Mouse (Mus musculus): ENCODE data around the gene Wipf1.

The Wipf1 gene

DNA sequence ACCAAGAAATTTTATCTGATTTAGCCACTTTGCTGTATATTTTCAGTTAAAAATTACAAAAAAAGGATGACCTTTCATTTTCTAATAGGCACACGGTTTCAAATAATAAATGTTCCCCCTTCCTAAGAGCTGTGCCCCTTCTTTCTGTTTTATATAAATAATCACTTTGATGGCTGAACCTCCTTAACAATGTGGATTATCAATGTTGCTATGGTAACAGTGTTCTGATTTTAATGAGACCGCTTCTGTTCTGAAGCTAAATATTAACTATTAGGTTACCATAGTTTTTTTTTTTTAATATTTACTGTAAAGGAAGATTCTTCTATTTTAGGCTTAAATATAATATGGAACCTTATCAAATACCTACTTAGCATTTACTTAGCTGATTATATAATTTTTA is 89.2 kb downstream of the Wipf1 start:
- no peak for DNase-seq (ENCODE audit: low read depth, low spot score)

DNA sequence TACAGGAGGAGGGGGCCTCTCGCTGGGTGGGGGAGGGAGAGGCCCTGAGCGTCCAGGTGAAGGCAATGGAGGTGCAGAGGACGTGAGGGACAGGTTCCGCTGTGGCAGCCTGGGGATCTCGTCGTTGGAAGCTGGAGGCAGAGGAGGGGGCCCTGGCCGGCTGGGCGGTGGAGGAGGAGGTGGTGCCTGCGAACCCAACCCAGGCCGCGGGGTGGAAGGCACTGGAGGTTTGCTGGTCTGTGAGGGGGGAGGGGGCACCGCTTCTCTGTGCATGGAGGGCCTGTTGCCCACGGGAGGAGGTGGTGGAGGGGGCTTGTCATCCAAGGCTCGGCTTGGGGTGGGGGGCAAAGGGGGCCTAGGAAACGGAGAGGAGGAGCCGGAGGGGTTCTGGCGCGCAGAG is 92.6 kb downstream of the Wipf1 start:
- DNase-seq (ENCODE audit: low read depth, low spot score): no peak

DNA sequence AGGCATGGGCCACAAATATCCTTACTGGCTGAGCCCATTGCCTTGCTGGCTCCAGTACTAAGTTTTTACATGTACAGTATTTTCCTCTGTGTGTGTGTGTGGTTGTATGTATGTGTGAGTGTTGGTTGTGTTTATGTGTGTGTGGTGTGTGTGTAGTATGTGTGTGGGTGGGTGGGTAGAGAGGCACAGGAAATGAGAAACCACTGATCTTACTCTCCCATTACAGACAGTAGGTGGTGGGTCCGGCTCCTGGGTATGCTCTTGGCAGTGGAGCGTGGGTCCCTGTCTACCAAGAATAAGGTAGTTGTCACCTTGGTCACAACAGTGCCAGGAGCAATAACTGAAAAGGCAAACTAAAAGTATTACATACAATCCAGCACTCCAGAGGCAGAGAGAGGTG is 93.7 kb downstream of the Wipf1 start:
- no peak for DNase-seq (ENCODE audit: low read depth, low spot score)

DNA sequence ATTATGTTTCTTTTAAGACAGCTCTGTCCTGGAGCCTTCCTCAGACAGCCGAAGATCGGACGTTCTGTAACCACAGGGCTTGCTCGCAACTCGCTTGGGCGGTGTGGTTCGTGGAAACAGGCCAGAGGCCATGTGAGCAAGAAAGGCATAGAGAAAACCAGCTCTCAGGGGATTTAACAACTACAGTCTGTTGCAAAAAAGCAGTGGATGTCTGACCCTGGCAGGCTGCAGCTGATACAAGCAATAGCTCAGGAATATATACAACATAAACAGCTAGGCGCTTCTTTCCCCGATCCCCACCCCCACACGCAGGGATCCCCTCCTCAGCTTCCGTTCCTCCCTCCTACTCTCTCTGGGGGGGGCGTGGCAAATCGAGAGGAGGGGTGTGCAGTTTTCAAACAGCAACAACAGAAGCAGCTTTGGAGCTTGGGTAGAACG is 97.6 kb downstream of the Wipf1 start:
- peak; percentile 53 for DNase-seq (ENCODE audit: low read depth, low spot score)

DNA sequence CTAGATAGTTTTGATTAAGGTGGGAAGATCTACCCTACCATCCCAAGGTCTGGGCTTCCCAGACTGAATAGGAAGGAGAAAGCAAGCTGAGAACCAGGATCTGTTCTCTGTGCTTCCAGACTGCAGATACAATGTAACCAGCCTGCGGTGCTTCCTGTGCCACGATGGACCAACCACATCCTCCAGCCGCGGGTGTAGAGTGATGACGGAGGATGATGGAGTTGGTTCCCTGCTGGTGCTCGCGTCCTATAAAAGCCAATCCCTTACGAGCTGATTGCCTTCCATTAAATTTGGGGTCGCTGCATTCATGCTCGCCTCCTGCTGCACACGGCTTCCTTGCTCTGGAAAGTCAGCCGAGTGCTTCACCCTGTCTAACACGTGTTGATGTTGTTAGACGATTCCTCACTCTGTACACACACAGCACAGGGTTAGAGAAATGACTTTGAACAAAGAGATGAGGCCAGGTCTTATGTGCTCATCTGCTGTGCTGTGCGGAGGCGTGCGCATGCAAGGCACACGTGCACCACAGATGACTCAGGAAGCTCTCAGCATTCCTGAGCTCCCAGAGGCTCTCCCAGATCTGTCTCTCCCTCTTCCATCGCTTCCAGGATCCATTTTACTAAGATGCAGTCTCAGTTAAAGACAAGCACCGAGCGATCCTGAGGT is 100.6 kb downstream of the Wipf1 start:
- DNase-seq (ENCODE audit: low read depth, low spot score): peak; percentile 79

DNA sequence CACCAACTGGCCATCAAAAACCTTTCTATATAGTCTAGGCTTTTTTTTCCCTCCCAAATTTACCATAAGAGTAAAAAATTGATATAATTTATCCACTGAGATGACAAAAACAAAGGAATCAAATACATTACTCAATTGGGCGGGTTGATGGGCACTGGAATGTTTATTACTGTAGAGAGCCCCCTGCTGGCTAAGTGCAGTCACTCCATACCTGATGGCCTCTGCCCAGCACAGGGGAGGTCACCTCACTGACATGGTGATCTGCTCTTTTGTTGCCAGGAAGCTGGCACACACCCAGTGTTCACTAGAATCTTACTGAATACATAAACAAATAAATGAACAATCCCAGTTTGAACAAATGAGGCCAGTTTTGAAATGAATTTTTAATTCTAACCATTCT is 102.2 kb downstream of the Wipf1 start:
- no peak for DNase-seq (ENCODE audit: low read depth, low spot score)

DNA sequence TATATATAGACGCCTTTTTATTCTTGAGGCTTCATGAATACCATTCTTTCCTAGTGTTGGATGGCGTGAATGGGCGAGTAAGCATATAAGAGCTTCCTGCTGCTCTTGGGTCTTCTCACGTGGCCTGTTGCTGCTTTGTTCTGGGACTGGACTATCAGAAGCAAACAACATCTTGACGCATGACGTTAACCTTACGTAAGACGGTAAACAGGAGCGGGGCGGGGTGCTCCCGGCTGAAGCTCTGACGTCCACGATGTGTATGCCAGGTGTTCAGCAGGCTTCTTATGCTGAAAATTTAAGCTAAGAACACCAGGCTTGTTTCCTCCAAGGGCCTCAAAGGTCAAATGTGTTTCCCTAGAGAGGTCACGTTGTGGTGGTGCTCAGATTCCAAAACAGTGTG is 103.7 kb downstream of the Wipf1 start:
- DNase-seq (ENCODE audit: low read depth, low spot score): no peak

DNA sequence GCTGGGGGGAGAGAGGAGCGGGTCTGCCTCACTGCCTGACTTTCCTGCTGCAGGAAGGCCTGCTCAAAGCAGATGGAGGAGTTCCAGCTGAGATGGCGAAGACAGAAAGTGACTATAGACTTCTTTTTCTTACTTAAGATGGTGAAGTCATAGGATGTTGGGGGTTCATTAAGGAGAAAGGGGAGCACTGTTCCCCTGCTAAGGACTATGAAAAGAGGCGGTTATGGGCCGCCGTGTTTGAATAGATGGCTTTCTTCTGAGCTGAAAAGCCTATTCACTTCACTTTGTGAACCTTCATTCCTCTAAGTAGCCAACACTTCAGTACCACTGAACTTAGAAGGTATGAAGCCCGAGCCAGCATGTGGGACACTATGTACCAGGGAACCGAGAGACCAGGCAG is 109.8 kb downstream of the Wipf1 start:
- DNase-seq (ENCODE audit: low read depth, low spot score): no peak

DNA sequence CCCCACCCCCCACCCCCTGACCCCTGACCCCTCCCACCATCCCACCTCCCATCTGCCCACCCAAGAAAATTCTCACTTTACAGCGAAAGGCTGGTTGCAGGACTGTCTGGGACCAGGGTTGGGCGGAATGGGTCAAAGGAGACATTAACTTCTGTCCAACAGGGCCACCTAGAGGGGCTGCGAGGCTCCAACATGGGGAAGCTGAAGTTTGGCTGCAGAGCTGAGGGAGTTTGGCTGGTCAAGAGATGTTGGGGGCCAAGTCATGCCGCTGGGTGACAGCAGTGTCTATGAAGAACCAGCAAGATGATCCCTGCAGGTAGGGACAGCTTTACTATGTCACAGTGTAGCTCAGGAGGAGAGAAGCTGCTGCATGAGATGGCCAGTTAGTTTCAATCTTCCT is 110.2 kb downstream of the Wipf1 start:
- DNase-seq (ENCODE audit: low read depth, low spot score): peak; percentile 22

DNA sequence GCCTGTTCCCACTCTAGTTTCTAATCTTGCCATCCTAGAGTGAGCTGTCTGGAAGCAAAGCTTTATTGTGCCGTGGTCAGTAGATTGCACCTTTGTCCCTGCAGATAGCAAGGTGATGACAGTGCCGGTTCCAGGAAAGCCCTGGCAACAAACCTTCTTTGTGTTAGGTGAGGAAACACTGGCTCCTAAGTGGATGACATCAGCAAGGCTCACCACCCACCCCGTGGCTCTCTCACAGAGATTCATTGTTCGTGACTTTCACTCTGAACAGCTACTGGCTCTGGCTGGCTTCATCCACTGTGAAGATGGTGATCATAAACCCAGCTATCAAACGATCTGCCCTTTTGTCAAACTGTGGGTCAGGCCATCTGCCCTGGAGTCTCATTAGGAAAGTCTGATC is 113.6 kb downstream of the Wipf1 start:
- DNase-seq (ENCODE audit: low read depth, low spot score): no peak

DNA sequence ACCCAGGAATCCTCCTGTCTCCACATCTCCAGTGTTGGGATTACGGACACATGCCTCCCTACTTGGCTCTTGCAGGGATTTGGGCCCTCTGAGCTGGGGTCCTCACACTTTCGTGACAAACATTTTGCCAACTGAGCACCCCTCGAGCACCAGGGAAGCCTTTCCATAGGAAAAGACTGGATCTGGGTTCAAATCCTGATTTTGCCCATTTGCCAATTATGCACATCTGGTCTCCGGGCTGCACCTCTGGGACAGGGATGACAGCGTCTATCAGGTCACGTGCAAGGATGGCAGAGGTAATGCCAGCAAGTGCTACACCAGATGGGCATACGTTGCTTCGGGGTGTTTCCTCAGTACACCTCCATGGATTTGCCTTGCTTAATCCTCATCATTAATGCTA is 119.5 kb downstream of the Wipf1 start:
- no peak for DNase-seq (ENCODE audit: low read depth, low spot score)

DNA sequence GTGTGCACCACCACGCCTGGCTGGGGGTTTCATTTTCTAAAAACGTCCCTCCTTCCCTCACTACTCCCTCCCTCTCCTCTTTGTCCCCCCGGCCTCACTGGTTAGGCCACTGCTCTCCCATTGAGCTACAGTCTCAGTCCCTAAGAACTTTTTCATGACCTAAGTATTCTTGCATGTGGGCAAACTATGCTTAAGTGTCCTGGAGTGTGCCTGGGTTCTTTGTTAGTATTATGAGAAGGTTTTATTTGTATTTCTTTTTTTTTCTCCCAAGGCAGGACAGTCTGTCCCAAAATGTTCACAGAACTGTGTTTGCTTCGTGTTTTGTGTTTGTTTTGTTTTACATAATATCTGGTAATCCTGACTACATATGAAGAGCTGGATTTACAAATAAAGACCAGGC is 121.9 kb downstream of the Wipf1 start:
- no peak for DNase-seq (ENCODE audit: low read depth, low spot score)

DNA sequence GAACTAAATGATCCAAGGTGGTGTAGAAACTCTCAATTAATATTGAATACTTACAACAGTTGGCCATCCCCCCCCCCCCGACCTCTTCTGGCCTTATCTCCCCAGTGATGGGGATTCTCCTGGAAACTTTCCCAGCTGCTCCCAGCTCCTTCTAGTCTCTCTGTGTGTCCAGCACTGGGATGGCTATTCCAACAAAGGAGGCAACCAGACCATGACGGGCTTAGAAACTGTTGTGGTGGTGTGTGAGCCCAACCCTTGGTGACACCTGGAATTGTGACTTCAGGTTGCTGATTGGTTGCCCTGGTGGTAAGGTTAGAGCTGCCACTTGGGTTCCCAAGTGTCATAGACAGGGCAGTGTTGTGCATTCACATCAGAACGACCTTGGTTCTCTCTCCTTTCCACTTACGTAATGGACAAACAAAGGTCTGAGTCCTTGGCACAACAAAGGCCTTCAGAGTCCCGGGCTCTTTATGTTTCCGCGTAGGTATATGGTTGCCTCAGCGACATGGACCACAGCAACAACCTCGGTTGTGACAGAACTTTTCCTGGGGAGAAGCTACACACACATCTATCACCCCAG is 123.1 kb downstream of the Wipf1 start:
- no peak for DNase-seq (ENCODE audit: low read depth, low spot score)

DNA sequence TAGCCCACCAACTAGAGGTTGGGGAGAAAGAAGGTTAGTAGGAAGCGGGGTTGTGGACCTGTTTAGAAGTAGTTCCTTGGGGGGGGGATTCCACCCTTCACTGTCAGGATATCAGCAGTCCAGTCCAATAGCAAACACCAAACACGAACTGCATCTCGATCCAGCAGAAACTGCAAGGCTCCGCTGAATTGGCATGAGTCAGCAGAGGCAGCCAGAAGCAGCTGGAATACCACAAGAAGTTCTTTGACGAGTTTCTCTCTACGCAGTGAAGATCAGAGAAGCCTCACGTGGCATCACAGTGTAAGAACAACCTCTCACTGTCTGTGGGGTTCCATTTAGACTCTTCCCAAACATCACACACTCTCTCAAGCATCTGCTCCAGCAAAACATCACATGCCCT is 124.6 kb downstream of the Wipf1 start:
- no peak for DNase-seq (ENCODE audit: low read depth, low spot score)

DNA sequence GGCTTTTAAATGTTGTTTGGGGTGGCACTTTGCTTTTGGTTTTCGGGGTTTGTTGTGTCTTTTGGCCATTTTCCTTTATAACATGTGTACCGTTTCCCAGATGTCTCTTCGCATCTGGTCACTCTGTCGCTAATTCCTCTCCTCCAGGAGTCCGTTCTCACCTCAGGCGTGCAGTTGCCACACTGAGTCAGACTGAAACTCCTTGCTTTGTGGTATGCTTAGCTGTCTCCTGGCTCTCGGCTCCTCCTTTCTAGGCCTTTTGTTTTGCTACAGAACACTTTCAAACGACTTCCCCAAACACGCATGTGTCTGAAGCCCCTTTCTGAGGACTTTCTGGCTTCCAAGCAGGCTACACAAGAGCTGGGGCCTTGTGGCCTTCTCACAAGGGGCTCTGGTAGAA is 125.1 kb downstream of the Wipf1 start:
- no peak for DNase-seq (ENCODE audit: low read depth, low spot score)

DNA sequence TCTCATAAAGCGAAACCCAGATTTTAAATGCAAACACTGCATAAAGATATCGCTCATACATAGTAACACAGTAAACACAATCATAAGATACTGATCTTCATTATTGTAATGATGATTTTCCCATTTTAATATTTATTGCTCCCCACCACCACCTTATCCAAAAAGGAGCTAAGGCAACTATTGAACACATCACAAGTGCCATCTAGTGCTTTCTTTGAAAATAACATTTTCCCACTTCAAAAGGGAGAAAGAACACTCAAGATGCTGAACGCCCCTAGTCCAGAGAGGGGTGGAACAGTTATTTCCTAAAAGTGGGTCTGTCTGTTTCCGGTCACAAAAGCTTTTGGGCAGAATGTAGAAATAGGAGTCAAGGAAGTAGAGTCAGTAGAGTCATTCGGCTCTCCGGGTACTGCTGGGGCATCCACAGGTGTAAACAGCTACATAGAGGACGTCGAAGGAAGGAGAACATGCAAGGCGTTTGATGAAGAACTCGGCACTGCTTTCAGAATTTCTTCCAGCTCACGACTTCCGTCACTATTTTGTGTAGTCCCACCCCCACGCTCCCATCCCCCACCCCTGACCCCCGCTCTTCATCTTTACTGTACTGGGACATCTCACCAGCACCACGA is 126.0 kb downstream of the Wipf1 start:
- DNase-seq (ENCODE audit: low read depth, low spot score): no peak

DNA sequence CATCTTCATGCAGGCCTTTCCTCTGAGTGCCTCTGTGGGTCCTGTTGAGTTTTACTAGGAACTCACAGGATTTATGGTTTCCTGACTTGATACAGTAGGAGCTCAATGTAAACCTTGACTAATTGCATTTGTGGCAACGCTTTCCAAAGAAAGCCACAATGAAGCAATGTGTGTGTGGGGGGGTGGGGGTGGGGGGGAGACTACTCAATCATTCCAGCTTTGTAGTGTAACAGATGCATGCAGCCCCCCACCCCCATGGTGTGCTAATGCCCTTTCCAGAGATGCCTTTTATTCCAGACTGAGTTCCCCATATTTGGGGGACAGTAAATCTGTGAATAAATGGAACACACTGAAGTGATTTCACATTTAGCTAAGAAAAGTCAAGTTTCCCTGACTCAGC is 127.8 kb downstream of the Wipf1 start:
- DNase-seq (ENCODE audit: low read depth, low spot score): no peak

DNA sequence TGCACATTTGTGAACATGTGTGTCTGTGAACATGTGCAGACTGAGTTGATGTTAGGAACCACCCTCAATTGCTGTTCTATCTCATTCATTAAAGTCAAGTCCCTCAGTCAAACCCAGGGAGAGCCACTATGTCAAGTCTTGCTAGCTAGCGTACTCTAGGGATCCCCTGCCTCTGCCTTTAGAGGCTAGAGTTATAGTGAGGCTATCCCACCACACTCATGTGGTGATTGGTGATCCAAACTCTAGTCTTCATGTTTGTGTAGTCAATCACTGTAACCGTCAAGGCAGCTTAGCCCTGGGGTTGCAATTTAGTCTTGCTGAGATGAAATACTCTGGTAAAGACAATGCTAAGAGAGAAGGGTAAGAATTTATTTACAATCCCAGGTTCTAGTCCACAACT is 132.1 kb downstream of the Wipf1 start:
- no peak for DNase-seq (ENCODE audit: low read depth, low spot score)

DNA sequence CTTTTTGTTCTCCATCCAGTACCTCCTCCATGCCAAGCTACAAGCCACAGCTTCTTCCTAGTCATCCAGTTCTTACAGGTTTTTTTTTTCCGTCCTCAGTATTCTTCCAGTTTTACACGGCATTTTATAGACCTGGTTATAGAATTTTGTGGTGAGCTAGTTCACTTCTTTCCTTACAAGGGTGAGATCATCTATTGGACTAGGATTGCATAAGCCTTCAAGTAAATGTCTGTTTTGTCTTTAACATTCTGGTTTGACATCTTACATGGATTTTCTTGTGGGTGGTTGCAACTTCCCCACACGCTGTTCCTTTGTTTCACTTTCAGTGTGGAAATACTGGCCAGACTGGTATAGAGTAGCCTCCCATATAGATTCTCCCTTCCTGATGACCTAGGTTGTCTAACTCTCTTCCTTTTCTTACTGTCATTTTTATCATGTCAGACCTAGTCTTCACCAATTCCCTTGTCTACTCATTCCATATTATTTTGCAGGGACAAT is 132.7 kb downstream of the Wipf1 start:
- no peak for DNase-seq (ENCODE audit: low read depth, low spot score)

DNA sequence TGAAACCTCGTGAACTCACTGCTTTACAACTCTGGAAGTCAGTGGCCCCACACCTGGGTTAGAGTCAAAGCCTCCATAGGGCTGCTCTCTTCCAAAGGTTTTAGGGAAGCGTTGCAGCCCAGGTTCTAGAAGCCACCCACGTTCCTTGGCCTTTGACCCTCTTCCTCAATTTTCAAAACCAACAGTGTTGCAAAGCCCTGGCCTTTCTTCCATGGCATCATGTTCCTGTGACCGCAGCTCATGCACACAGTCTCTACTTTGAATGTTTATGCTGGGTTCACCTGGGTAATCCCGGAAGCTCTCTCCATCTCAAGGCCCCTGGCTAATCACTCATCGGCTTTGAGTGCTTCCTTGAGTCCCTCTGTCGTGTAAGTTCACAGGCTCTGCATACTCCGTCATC is 134.0 kb downstream of the Wipf1 start:
- DNase-seq (ENCODE audit: low read depth, low spot score): no peak

DNA sequence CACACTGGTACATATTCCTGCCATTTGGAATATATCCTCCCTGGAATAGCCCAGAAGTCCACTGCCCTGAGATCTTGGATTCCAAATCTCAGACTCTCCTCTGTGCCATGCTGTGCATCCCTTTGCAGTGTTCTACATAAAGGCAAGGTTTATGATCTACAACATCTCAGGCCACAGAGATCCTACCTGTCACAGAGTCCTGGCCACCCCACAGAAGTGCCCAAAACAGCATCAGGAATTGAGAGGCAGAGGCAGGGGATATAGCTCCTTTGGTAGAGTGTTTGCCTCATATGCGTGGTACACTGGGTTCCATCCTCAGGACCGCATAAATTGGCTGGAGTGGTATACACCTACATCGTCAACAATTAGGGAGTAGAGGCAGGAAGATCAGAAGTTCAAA is 135.1 kb downstream of the Wipf1 start:
- DNase-seq (ENCODE audit: low read depth, low spot score): no peak

DNA sequence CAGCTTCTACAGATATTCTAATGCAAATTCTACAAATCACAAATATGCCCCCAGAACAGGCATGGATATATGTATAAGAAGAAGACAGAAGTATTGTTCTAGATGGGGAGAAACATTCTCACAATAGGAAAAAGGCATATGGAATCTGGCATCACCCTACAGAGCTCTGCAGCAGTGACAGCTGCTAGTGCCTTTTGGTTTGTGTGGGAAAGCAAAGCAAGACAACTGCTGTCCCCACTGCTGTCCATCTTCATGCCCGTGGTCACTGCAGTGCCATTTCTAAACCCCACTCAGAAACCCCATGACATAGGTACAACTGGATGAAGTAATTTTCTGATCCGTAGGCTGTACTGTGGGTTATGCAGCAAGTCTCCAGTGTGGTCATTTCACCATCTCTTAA is 136.8 kb downstream of the Wipf1 start:
- no peak for DNase-seq (ENCODE audit: low read depth, low spot score)

DNA sequence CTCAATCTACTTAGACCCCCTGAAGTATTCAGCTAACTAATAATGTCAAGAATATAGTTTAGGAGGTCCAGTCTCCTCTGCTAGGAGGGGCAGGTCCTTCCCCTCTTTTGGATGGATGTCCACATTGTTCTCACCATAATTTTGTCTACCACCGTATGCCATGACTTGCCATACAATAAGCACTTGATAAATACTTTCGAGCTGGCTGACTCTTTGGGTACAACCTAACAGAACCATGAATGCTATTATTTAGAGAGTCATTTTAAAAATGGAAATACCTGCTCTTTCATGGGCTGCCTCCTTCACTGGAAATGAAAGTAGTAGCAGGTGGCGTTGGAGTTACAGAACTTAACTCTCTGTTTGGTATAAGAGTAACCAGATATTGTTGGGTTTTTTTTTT is 139.6 kb downstream of the Wipf1 start:
- no peak for DNase-seq (ENCODE audit: low read depth, low spot score)

Data from skeletal muscle tissue, adult 2 months (tissue).